Mouse (Mus musculus) left cerebral cortex, adult 8-10 months (tissue): Measurements from ENCODE around the gene Tnp2. TPM values are rescaled to one million over a fixed set of nuclear protein-coding genes. Genes with fewer than 3 reads are reported as not detected.

ENCODE experiments used
- DNase-seq, 2 experiments: peaks; one replicate each; pipeline ENCODE4 v3.0.0; 2022; ENCODE audit warnings: low spot score in 2 of 2
- total RNA-seq, 4 experiments: library from RNA; stranded (reverse); gene quantifications; 2 replicates each; pipeline ENCODE4 v1.2.4; 2022

Tnp2 gene
- total RNA-seq, 4 experiments from 2014 or later, result not detected

DNA sequence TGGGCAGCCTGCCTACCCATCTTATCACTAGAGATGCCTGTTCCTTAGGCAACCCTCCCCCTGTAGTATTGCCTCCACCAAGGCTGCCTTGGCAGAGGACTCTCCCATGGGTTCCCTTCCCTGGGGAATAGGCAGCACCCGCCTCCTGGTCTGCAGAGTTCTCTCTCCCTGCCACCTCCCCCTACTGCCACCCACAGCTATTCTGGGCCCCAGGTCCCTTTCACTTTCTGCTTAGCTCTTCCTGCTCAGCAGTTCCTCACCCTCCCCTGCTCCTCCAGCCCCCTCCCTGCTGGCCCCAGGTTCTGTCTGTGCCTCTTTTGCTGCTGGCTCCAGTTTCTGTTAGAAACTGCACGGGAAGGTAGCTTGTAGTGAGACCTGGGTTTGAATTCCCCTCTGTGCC, 18.8 kb downstream of the Tnp2 start:
- peak in 1 of 2 experiments; percentile 54 for DNase-seq

DNA sequence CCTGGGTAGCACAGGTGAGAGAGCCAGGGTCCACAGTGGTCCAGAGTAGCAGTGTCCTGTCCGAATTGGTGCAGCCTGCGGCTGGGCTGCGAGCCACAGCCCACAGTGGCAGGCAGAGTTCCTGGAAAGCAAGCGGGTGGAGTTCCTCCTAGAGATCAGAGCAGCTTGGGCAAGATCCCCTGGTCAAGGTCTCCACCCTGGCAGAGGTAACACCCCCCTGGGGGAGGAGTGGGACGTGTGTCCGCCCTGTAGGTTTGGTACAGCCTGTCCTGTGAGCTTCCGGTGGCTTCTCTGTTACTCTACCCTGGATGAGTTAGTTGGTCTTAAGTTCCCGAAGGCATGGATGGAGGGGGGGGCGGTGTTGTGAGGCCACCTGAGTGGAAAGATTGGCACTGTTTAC, 19.6 kb downstream of the Tnp2 start:
- DNase-seq, result no peak

DNA sequence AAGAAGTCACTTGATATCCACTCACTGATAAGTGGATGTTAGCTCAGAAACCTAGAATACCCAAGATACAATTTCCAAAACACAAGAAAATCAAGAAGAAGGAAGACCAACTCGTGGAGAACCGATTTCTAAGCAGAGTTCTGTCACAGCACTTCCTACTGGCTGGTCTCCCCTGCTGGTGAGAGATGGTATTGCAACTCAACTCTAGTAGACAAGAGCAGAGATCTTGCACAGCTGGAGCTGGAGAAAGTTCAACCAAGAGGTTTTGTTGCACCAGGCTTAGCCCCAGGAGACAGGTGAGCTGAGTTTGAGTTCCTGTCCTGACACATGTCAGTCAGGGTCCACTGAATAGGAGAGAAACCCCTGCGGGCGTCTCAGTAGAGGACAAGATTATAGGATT, 21.3 kb downstream of the Tnp2 start:
- DNase-seq, result no peak

DNA sequence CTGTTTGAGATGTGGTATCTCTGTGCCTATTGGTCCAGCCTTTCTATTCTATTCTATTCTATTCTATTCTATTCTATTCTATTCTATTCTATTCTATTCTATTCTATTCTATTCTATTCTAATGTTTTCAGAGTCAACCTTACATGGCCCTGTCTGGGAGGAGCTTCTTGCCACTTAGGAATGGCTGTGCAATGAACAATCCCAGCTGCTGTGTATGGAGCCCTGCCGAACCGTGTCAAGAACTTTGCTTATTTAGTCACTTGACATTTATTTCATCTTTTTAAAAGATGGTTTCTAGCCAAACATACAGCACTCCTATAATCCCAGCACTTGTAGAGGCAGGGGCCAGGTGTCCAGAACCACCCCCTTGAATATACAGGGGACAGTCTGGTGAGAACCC, 24.1 kb downstream of the Tnp2 start:
- no peak for DNase-seq

DNA sequence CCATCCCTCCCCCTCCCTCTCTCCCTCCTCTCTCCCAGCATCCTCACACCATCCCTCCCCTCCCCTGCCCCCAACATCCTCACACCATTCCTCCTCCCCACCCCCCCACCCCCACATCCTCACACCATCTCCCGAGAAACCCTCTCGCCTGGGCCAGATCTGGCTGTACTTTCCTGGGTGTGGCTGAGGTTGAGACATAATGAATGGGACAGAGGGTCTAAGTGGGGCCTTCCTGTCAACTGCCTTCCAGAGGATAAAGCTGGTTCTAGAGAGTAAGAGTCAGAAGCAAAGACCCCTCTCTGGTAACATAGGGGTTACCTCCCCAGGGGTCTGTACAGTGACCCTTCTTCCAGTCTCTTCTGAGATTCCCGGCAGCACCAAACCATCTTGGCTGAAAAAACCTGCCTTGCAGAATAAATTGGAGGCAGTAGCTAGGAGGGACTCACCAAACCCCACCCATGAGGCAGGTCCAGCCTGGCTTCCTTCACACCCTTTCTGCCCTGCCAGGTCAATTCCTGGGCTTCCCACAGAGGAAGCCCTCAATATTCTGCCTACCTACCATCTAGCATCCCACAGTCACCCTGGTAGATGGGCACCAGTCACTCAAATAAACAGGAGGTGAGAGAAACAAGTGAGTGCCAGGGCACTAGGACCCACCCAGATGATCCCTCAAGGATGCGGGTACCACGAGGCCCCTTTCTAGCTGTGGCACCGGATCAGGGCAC, 24.8 kb downstream of the Tnp2 start:
- DNase-seq, result no peak

DNA sequence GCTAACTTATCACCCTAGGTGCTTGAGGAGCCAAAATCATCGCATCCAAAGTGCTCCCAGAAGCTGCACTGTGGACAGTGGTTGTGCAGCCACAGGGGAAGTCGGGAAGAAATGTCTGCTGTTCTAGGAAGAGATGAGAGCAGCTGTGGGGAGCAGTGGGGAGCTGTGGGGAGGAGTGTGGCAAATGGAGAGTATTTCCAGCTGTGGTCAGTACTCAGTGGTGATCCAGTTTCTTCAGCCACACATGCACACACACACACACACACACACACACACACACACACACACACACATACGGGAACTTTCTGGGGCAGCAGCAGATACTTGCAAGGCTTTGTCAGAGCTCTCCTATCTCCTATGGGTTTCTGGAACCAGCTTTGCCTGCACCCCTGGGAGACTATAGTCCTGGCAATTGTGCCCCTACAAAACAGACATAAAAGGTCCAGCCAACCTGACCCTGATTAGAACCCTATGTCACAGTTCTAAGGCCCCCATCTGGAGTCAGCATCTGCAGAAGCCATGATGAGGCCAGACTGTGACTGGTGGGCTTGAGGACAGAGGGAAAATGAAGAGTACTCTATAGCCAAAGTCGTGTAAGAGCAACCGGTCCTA, 25.8 kb downstream of the Tnp2 start:
- DNase-seq, result no peak

DNA sequence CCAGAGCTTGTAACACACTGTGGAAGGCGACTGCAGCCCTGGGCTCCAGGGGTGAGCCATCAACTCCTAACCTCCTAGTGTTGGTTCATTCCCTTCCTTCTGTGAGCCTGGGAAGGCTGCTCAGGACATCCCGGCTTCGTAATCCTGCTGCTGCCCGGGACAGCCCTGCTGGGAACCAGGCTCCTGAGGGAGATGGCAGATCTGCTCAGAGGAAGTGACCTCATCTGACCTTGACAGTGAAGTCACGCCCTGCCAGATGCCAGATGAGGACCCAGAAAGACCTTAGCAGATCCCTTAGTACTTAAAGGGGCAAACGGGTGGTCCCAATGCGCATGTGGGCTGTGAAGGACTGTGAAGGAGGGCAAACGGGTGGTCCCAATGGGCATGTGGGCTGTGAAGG, 27.3 kb downstream of the Tnp2 start:
- no peak for DNase-seq

DNA sequence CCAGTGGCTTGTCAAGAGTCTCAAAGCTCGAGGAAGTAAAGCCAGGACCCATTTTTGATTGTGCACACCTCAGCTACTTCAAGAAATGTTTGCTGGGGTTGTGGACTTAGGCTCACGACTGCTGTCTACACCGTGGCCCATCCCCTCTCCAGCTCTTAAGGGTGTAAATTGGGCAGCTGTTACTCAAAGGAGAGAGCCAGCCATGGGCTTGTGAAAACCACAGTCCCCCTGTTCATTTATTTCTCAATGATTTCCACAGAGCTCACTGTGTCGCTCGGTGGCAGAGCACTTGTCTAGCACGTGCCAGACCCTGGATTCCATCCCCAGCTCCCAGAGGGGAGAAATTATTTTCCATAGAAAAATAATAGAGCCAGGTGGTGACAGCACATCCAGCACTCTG, 32.3 kb downstream of the Tnp2 start:
- no peak for DNase-seq

DNA sequence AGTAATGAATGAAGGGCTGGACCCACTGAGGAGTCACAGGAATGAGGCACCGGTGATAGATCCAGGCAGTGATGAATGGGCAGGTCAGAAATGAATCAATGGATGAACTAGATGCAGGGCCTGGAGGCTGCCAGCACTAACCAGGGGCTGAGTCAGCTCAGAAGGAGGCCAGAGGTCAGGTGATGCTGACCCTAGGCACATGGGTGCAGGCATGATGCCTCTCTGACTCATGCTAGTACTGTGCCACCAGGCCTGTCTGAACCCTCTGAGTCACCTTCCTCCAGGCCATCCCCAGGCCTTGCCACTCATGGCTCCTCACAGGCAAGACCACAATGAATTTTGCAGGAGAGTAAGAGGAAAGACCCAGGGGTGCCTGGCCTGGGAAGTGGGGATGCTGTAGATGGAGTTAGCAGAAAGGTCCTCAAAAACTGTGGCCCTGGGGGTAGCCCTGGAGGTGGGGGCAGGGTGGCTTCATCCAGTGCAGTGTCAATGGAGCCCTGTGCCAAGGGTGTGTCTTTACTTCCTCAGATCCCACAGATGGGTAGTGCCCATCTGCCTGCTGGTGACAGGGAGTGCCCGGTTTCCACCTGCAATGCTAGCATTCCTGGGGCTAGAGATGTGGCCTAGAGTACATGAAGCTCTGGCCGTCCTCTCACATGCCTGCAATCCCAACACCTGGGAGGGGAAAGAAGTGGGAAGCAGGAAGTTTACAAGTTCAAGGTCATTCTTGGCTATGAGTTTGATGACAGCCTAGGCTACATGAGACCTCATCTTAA, 33.8 kb downstream of the Tnp2 start:
- DNase-seq, result no peak

DNA sequence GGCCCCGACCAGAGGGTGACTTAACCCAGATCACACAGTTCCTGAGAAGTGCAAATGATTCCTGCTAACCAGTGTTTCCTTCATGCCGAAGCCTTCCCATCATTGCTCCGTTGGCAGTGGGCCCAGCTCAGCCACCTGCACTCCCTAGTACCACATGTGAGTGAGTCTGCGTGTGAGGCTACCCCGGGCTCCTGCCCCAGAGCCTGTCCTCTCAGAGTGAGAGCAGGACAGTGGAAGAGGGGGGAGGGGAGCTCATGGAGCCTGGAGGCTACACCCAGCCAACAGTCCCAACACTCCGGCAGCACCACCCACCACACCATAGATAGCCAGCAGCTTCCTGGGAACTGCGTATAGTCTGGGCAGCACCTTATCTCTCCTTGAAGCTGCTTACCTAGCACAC, 38.6 kb downstream of the Tnp2 start:
- peak in 1 of 2 experiments; percentile 24 for DNase-seq

DNA sequence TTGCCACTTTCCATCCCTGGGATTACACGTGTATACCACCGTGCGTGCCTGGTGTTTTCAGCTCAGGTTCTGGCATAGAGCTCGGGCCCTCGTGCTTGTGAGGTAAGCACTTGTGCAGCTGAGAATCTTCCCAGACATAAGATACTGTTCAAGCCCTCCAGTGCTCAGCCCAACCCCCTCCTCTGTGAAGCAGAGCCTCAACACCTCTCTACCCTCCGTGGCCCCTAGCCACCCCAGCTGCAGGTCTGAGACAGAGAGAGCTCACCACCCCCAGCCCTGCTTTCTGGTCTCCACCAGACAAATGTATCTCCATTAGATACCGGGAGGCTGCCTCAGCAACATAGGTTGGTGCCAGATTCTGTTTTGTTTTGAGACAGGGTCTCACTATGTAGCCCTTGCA, 39.2 kb downstream of the Tnp2 start:
- DNase-seq, result no peak

DNA sequence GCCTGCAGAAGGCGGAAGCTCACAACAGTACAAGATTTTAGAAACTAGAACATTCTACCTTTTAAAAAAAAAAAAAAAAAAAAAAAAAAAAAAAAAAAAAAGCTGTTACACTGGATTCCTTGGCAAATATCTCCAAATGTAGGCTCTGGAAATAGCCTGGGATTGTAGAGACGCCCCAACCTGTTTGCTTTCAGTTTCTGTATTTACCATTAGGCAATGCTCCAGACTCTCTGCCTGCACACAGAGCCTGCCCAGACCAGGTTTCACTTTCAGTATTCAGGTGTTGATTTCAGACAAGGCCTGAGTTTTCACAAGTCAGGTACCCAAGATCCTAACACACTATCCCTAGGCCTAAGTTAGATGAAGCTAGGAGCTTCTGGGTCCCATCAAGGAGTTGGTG, 47.4 kb downstream of the Tnp2 start:
- peak in 1 of 2 experiments; percentile 27 for DNase-seq

DNA sequence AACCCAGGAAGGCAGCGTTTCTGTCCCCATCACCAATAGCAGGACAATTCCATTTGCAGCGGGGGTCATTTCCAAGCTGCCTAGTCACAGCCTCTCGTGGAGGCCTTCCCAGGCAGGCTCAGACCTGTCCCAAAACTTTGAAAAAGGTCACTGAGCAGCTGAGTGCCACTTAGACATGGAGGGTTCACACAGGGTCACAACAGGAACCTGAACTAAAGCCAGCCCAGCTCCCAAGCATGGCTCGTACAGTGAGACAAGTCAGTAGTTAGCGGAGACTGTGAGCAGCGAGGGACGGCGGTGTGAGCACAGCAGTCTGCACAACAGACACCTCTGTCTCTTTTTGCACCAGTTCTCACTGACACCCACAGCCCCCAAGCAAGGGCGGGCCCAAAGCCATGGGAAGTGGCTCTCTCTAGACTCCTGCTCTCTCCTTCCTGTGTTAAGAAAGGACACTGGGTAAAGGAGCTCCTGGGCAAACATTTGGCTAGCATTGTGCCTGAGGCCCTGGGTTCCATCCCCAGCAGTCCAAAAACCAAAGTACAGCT, 48.5 kb downstream of the Tnp2 start:
- no peak for DNase-seq

DNA sequence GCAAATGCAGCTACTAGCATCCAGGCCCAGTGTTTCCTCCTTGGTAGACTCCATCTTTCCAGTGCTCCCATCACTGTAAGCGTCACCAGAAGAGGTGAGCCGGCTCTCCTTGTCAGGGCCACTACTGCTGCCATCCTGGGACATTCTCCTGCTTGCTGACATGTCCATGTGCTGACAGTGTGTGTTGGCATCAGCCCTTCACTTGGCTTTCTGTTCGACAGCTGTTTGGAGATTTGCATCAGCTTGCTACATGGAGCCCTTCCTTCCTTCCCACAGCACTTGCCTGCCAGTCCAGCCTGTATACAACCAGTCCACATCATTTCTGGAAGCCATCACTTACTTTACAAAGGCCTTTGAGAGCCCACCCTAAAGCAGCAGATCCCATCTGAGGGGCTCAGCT, 49.6 kb downstream of the Tnp2 start:
- no peak for DNase-seq

Other genes starting within 250 kb of the Tnp2 start
- 10 to 100 TPM; 59.8 to 63.5 (median 62.6) TPM for gene Dexi, start 245.6 kb downstream of the Tnp2 start, total RNA-seq
- gene Clec16a, start 243.3 kb downstream of the Tnp2 start, total RNA-seq, result 10 to 100 TPM; 89.8 to 97.2 (median 91.2) TPM
- under 1 TPM; 0.49 to 0.98 (median 0.69) TPM for gene Socs1, start 3.1 kb downstream of the Tnp2 start, total RNA-seq
- gene Prm3, start 2.3 kb upstream of the Tnp2 start, total RNA-seq, result not detected
- not detected for gene Prm2, start 7.5 kb upstream of the Tnp2 start, total RNA-seq
- not detected for gene Prm1, start 17.2 kb upstream of the Tnp2 start, total RNA-seq
- not detected for gene Gm11172, start 24.3 kb upstream of the Tnp2 start, total RNA-seq
- under 1 TPM; 0.14 to 0.57 (median 0.17) TPM for gene Rmi2, start 46.4 kb upstream of the Tnp2 start, total RNA-seq